Mouse (Mus musculus): ENCODE data around the gene Kcnk3. TPM values are rescaled to one million over a fixed set of nuclear protein-coding genes. Genes with fewer than 3 reads are reported as not detected.

Kcnk3 gene
- total RNA-seq, 2 experiments from 2014 or later = 9.3 to 11.1 TPM

GRCm38 (mm10) chr5:30667686-30668085 lies 79.7 kb downstream of the Kcnk3 start:
- DNase-seq (ENCODE audit: extremely low spot score in 1 of 2, low spot score in 1 of 2) = no peak

GRCm38 (mm10) chr5:30668637-30669495 lies 80.9 kb downstream of the Kcnk3 start:
- DNase-seq (ENCODE audit: extremely low spot score in 1 of 2, low spot score in 1 of 2) = no peak

GRCm38 (mm10) chr5:30669496-30669830 lies 81.5 kb downstream of the Kcnk3 start:
- DNase-seq (ENCODE audit: extremely low spot score in 1 of 2, low spot score in 1 of 2) = no peak

GRCm38 (mm10) chr5:30670091-30670490 lies 82.1 kb downstream of the Kcnk3 start:
- DNase-seq (ENCODE audit: extremely low spot score in 1 of 2, low spot score in 1 of 2) = no peak

- DNase-seq (ENCODE audit: extremely low spot score in 1 of 2, low spot score in 1 of 2) = no peak
These were observed 86.0 kb downstream of the Kcnk3 start for GRCm38 (mm10) chr5:30674001-30674400.

Small RNA genes lying within 50 kb of the gene (microRNA-seq; reads per million reads assigned to microRNA genes)
- gene Mir5625 = 0 to 0.60 reads per million in 2 experiments

Other genes with a start within 250 kb of the Kcnk3 start
- 1 to 10 TPM; 3.9 to 4.0 TPM for gene Otof, start 126.2 kb upstream of the Kcnk3 start, total RNA-seq (2021)
- gene 1700001C02Rik, start 122.1 kb upstream of the Kcnk3 start, total RNA-seq (2021) = under 1 TPM in 1 of 2 experiments, not detected in 1; 0.42 TPM
- gene Cib4, start 42.3 kb upstream of the Kcnk3 start, total RNA-seq (2021) = not detected
- 10 to 100 TPM; 34.7 to 35.3 TPM for gene Slc35f6, start 59.8 kb downstream of the Kcnk3 start, total RNA-seq (2021)
- 1 to 10 TPM; 3.8 to 3.9 TPM for gene Cenpa, start 78.6 kb downstream of the Kcnk3 start, total RNA-seq (2021)
- 10 to 100 TPM; 40.5 to 46.6 TPM for gene Dpysl5, start 123.4 kb downstream of the Kcnk3 start, total RNA-seq (2021)
- 100 to 1,000 TPM; 230 to 250 TPM for gene Mapre3, start 226.5 kb downstream of the Kcnk3 start, total RNA-seq (2021)